Mouse (Mus musculus) thymus, adult 2 months (tissue): ENCODE measurements around the gene Cckar.

Source experiments
- CTCF ChIP-seq: fragments of 200-500 bp; IDR thresholded peaks from 2 replicates; pipeline ENCODE4 v1.5.1; 2012; ENCODE audit warnings: mild to moderate bottlenecking, control low read depth, low read length, moderate library complexity, borderline replicate concordance; ENCODE audit not compliant: control insufficient read depth, poor library complexity, insufficient read depth; ENCODE audit errors: extremely low read depth
- POLR2A ChIP-seq: fragments of 200-500 bp; IDR thresholded peaks from 2 replicates; pipeline ENCODE4 v1.6.1; 2012; ENCODE audit warnings: mild to moderate bottlenecking, low read length, control low read depth, moderate library complexity; ENCODE audit not compliant: control insufficient read depth, poor library complexity, insufficient read depth; ENCODE audit errors: extremely low read depth

DNA sequence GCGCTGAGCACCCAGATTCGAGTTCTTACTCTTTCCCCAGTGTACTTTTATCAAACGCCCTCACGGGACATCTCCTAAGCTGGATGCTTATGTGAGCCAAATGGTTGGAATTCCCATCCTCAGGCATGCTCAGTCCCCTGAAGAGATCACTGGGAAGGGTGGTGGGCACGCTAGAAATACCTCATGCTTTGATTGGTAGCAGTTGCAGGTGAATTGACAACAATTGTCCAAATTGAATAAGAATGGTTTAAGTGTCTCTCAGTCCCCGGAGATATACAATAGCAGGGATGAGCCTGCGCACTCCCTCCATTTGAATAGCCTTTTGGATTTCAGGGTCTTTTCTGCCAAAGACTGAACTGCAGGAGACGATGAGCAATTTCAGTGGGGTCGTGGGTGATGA is 3.8 kb upstream of the Cckar start:
- TF ChIP-seq CTCF, result no peak
- no peak for TF ChIP-seq POLR2A
